Mouse (Mus musculus) C2C12 (cell line): ENCODE data around the gene Usp39. TPM values are rescaled to one million over a fixed set of nuclear protein-coding genes. Genes with fewer than 3 reads are reported as not detected.
A peak's percentile ranks its signal among the peaks of the same experiment; 100 is the strongest.

Experiments used
- H3K27me3 ChIP-seq: one replicate; pipeline ENCODE4 v1.6.1; 2011; ENCODE audit not compliant: control insufficient read depth, insufficient read depth, insufficient read length
- H3K36me3 ChIP-seq: one replicate; pipeline ENCODE4 v1.6.1; 2011; ENCODE audit not compliant: control insufficient read depth, insufficient read depth
- H3K4me3 ChIP-seq: one replicate; pipeline ENCODE4 v1.5.1; 2011; ENCODE audit warnings: mild to moderate bottlenecking, control low read depth; ENCODE audit not compliant: poor library complexity, insufficient read depth, severe bottlenecking
- H3K79me2 ChIP-seq: one replicate; pipeline ENCODE4 v1.6.1; 2011; ENCODE audit not compliant: control insufficient read depth, insufficient read depth
- H3K79me3 ChIP-seq: one replicate; pipeline ENCODE4 v1.6.1; 2011; ENCODE audit warnings: low read depth, control low read depth
- H3ac ChIP-seq: one replicate; pipeline ENCODE3; 2011; ENCODE audit warnings: low read depth; ENCODE audit not compliant: control insufficient read depth, insufficient read length
- CEBPB ChIP-seq: IDR thresholded peaks from one replicate; pipeline ENCODE4 v1.6.1; 2011; ENCODE audit warnings: low read depth, mild to moderate bottlenecking, control low read depth, moderate library complexity
- CTCF ChIP-seq: IDR thresholded peaks from one replicate; pipeline ENCODE4 v1.5.1; 2011; ENCODE audit not compliant: control insufficient read depth, insufficient read depth, insufficient read length
- FOSL1 ChIP-seq: IDR thresholded peaks from one replicate; pipeline ENCODE4 v1.8.0; 2011; ENCODE audit warnings: mild to moderate bottlenecking, low read length; ENCODE audit not compliant: poor library complexity, insufficient read depth, severe bottlenecking
- MAX ChIP-seq: IDR thresholded peaks from one replicate; pipeline ENCODE4 v1.6.1; 2011; ENCODE audit warnings: mild to moderate bottlenecking, control low read depth
- MYOD1 ChIP-seq: IDR thresholded peaks from one replicate; pipeline ENCODE4 v1.6.1; 2011; ENCODE audit warnings: low read depth; ENCODE audit not compliant: control insufficient read depth, insufficient read length
- MYOG ChIP-seq: IDR thresholded peaks from one replicate; pipeline ENCODE4 v1.6.1; 2011; ENCODE audit not compliant: control insufficient read depth, insufficient read length; ENCODE audit errors: extremely low read depth
- USF1 ChIP-seq: IDR thresholded peaks from one replicate; pipeline ENCODE4 v1.6.1; 2011; ENCODE audit warnings: low read depth, mild to moderate bottlenecking, control low read depth, moderate library complexity
- polyA plus RNA-seq: library from polyadenylated mRNA; unstranded; fragments of >200 nt; fragmentation: generic; extraction: Trizol; gene quantifications from one replicate; pipeline ENCODE4 v1.2.1, GENCODE M21; 2012; ENCODE audit warnings: missing spikeins

Usp39 gene
- polyA plus RNA-seq, 1 experiment: 67.4 TPM

- H3K36me3 ChIP-seq: peaks cover 28% of the 10 kb centered on the region
- H3K79me3 ChIP-seq: peaks cover 13% of the 10 kb centered on the region
- peaks cover 24% of the 10 kb centered on the region for H3K79me2 ChIP-seq
- TF ChIP-seq MAX (no peak), FOSL1 (no peak), CTCF (no peak), MYOG (no peak), USF1 (no peak), CEBPB (no peak), MYOD1 (no peak)
- no peak overlapping the region for H3K4me3 ChIP-seq
- H3ac ChIP-seq: no peak overlapping the region
- no peaks in the 10 kb centered on the region for H3K27me3 ChIP-seq
Observed at GRCm38 (mm10) chr6:72357164-72358079, 12.4 kb upstream of the Usp39 start.

GRCm38 (mm10) chr6:72356001-72356532 lies 11.1 kb upstream of the Usp39 start:
- Histone ChIP-seq H3K79me2 (peaks cover 25% of the 10 kb centered on the region), H3ac (peak overlapping the region; percentile 80), H3K27me3 (no peaks in the 10 kb centered on the region), H3K36me3 (peaks cover 34% of the 10 kb centered on the region), H3K4me3 (peak overlapping the region; percentile 40), H3K79me3 (peaks cover 4% of the 10 kb centered on the region)
- no peak for TF ChIP-seq FOSL1
- no peak for TF ChIP-seq MYOG
- TF ChIP-seq CEBPB: no peak
- TF ChIP-seq CTCF: no peak
- TF ChIP-seq MYOD1: no peak
- no peak for TF ChIP-seq MAX
- no peak for TF ChIP-seq USF1

GRCm38 (mm10) chr6:72355066-72355911 lies 10.3 kb upstream of the Usp39 start, which contains the start of gene Tmem150a:
Gene Tmem150a, plus strand, starts transcription at chr6:72355447.
- H3ac ChIP-seq: peak within 1 kb of the TSS; percentile 80
- peaks cover 34% of the 10 kb centered on the region for H3K36me3 ChIP-seq
- peak; percentile 14 for TF ChIP-seq CTCF
- no peak for TF ChIP-seq MYOG
- TF ChIP-seq CEBPB: no peak
- TF ChIP-seq USF1: peak; percentile 10
- TF ChIP-seq MYOD1: no peak
- no peak for TF ChIP-seq FOSL1
- no peak for TF ChIP-seq MAX
- H3K27me3 ChIP-seq: no peaks in the 10 kb centered on the region
- H3K79me2 ChIP-seq: peaks cover 25% of the 10 kb centered on the region
- peak within 1 kb of the TSS; percentile 40 for H3K4me3 ChIP-seq
- peaks cover 9% of the 10 kb centered on the region for H3K79me3 ChIP-seq

DNA sequence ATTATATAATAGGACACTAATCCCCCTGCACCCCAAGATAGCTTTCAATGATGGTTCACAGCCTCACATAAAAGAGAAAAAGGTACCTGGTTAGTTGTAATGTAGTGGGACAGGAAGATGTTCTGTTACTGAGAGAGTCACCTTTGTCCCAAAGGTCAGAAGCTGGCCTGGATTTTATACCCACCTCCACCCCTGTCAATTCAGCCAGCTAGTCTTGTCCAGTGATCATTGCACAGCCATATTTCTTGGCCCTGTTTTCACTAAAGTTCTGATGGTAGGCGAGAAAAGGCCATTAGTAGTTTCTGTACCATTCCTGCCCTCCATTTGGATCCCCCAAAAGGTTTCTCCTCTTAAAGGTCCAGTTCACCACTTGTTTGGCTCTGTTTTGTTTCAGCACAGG lies 9.0 kb upstream of the Usp39 start:
- H3K79me2 ChIP-seq: peaks cover 34% of the 10 kb centered on the region
- H3K36me3 ChIP-seq: peaks cover 40% of the 10 kb centered on the region
- peaks cover 16% of the 10 kb centered on the region for H3K79me3 ChIP-seq
- no peaks in the 10 kb centered on the region for H3K27me3 ChIP-seq
- no peak overlapping the region for H3K4me3 ChIP-seq
- TF ChIP-seq MYOD1 (no peak), MYOG (no peak), USF1 (no peak), CEBPB (no peak), FOSL1 (no peak), MAX (no peak), CTCF (no peak)
- no peak overlapping the region for H3ac ChIP-seq

GRCm38 (mm10) chr6:72352636-72353405 lies 7.8 kb upstream of the Usp39 start:
- H3ac ChIP-seq: no peak overlapping the region
- H3K27me3 ChIP-seq: no peaks in the 10 kb centered on the region
- H3K79me3 ChIP-seq: peaks cover 27% of the 10 kb centered on the region
- TF ChIP-seq MAX: no peak
- TF ChIP-seq FOSL1: no peak
- TF ChIP-seq MYOG: no peak
- TF ChIP-seq CEBPB: no peak
- TF ChIP-seq MYOD1: no peak
- no peak for TF ChIP-seq USF1
- no peak for TF ChIP-seq CTCF
- peaks cover 46% of the 10 kb centered on the region for H3K79me2 ChIP-seq
- H3K36me3 ChIP-seq: peaks cover 44% of the 10 kb centered on the region
- no peak overlapping the region for H3K4me3 ChIP-seq
